Mouse (Mus musculus) hindbrain, embryonic 14.5 days (tissue): ENCODE results near the gene Syne2. TPM values are rescaled to one million over a fixed set of nuclear protein-coding genes. Genes with fewer than 3 reads are reported as not detected.

Source experiments
- ATAC-seq: fragments of 200-750 bp; cut with Nextera tagmentation; 2 replicates; pipeline ENCODE4 v1.8.0; 2017; ENCODE audit warnings: moderate number of reproducible peaks, mild to moderate bottlenecking, moderate TSS enrichment, moderate library complexity; ENCODE audit not compliant: low FRiP score
- DNase-seq: peaks from one replicate; pipeline ENCODE4 v3.0.0-alpha.2; 2015; ENCODE audit warnings: low spot score
- H3K27ac ChIP-seq: fragments of 300-500 bp; sonication (generic); 2 replicates; pipeline ENCODE4 v1.5.1; 2014; ENCODE audit warnings: mild to moderate bottlenecking, moderate library complexity
- H3K27me3 ChIP-seq: fragments of 300-500 bp; sonication (generic); 2 replicates; pipeline ENCODE4 v1.6.1; 2014; ENCODE audit warnings: mild to moderate bottlenecking, low read length, mixed read lengths; ENCODE audit not compliant: control insufficient read depth, insufficient read depth
- H3K36me3 ChIP-seq: fragments of 300-500 bp; sonication (generic); replicated peaks from 2 replicates; pipeline ENCODE4 v1.6.1; 2014; ENCODE audit not compliant: control insufficient read depth, insufficient read depth
- H3K4me1 ChIP-seq: fragments of 300-500 bp; sonication (generic); replicated peaks from 2 replicates; pipeline ENCODE4 v1.6.1; 2014; ENCODE audit warnings: antibody characterized with exemption, low read length, mixed read lengths; ENCODE audit not compliant: control insufficient read depth, insufficient read depth
- H3K4me2 ChIP-seq: fragments of 300-500 bp; sonication (generic); replicated peaks from 2 replicates; pipeline ENCODE4 v1.6.1; 2014; ENCODE audit warnings: mild to moderate bottlenecking, moderate library complexity
- H3K4me3 ChIP-seq: fragments of 300-500 bp; sonication (generic); replicated peaks from 2 replicates; pipeline ENCODE4 v1.5.1; 2014; ENCODE audit warnings: mild to moderate bottlenecking, low read length
- H3K9ac ChIP-seq: fragments of 300-500 bp; sonication (generic); 2 replicates; pipeline ENCODE4 v1.6.1; 2014
- H3K9me3 ChIP-seq: fragments of 300-500 bp; sonication (generic); 2 replicates; pipeline ENCODE4 v1.6.1; 2016; ENCODE audit warnings: low read length; ENCODE audit not compliant: control insufficient read depth
- WGBS: fragments of 180-500 bp; shearing (Covaris S2); extraction: QIAGEN DNeasy Blood & Tissue Kit; methylation state at CpG from one replicate; pipeline ENCODE4 v1.1.7; 2014; 5-methylcytosine and 5-hydroxymethylcytosine counted together
- polyA plus RNA-seq: library from polyadenylated mRNA; unstranded; fragments of >200 nt; fragmentation: Nextera tagmentation; extraction: Ambion mirVana; gene quantifications from 2 replicates; pipeline ENCODE4 v1.2.1, GENCODE M21; 2014

Gene Syne2
- polyA plus RNA-seq, 1 experiment from 2014 or later, result 52.6 TPM

DNA sequence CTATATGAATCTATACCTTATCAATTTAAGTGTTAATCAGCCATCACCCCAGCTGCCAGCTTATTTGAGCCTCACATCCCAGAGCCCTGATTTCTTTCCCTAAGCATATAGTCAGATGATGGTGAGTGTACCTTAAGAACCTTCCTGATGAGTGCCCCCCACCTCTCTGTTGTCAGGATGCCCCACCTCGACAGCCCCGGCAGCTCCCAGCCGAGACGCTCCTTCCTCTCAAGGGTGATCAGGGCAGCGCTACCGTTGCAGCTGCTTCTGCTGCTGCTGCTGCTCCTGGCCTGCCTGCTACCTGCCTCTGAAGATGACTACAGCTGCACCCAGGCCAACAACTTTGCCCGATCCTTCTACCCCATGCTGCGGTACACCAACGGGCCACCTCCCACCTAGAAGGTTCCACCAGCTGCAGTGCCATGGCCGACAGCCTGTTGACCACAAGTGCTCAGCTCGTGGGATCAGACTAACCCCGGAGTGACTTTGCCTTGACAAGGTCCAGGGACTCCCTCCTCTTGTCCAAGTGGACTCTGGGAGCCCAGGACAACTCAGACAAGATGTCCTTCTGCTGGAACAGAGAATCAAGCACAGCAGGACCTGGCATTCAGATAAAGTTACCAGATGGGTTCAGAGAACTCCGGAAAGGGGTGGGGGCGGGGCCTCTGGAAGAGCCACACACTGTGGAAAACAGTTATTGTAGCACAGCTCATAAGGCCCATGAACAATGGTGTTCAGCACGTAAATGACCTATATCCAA is 291.9 kb downstream of the Syne2 start:
- DNase-seq, result no peak
- ATAC-seq, result no peak
- peaks cover 63% of the 10 kb centered on the region for H3K36me3 ChIP-seq
- no peaks in the 10 kb centered on the region for H3K4me1 ChIP-seq
- H3K9ac ChIP-seq, result no peak overlapping the region
- no peaks in the 10 kb centered on the region for H3K9me3 ChIP-seq
- H3K4me3 ChIP-seq, result no peak overlapping the region
- WGBS, result 93% methylated on average over 15 of the region's 15 CpGs
- H3K27me3 ChIP-seq, result no peaks in the 10 kb centered on the region
- no peak overlapping the region for H3K27ac ChIP-seq
- no peak overlapping the region for H3K4me2 ChIP-seq

DNA sequence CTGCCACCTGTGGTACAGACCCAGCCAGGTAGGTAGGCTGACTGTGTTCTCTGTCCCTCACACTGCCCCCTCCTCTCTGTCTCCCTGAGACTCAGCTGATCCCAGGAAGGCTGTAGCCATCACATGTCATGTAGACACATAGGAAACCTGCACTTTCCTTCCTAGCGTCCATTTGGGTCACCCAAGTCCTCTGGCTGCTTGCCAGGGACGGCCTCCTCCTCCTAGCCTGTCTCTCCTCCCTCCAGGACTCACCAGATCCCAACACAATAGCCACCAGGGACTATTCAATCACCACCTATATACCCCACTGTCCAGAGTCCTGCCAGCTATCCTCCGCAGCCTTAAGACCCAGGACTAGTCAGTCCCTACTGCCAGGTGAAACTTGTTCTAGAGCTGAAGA is 293.1 kb downstream of the Syne2 start:
- Histone ChIP-seq H3K4me2 (no peak overlapping the region), H3K9me3 (no peaks in the 10 kb centered on the region), H3K9ac (no peak overlapping the region), H3K4me3 (no peak overlapping the region), H3K4me1 (no peaks in the 10 kb centered on the region), H3K27me3 (no peaks in the 10 kb centered on the region), H3K27ac (no peak overlapping the region), H3K36me3 (peaks cover 51% of the 10 kb centered on the region)
- ATAC-seq (no peak), DNase-seq (no peak)
- 82% methylated on average over 3 of the region's 3 CpGs for WGBS

DNA sequence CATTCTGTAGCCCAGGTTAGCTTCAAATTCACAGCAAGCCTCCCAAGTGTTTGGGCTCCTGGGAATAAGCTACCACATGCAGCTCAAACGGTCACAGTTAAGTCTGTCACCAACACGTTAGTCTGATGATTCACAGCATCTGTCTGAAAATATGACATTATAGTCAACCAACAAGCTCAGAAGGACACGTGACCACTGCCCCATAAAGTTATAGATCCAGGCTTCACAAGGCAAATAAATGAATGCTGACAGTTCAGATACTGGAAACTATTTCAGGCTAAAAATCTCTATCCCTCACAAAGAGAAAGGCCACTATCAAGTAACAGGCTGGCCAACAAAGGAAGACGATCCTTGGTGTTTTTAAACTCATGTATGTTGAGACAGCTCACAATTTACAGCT is 298.6 kb downstream of the Syne2 start:
- H3K4me3 ChIP-seq, result no peak overlapping the region
- H3K9ac ChIP-seq, result no peak overlapping the region
- peaks cover under 1% of the 10 kb centered on the region; the same call in 1 of the 2 replicates for H3K36me3 ChIP-seq
- ATAC-seq, result no peak
- no peak overlapping the region for H3K4me2 ChIP-seq
- no peaks in the 10 kb centered on the region for H3K4me1 ChIP-seq
- no peak overlapping the region for H3K27ac ChIP-seq
- DNase-seq, result no peak
- no peaks in the 10 kb centered on the region for H3K9me3 ChIP-seq
- no peaks in the 10 kb centered on the region for H3K27me3 ChIP-seq
- 82% methylated on average over 4 of the region's 4 CpGs for WGBS

DNA sequence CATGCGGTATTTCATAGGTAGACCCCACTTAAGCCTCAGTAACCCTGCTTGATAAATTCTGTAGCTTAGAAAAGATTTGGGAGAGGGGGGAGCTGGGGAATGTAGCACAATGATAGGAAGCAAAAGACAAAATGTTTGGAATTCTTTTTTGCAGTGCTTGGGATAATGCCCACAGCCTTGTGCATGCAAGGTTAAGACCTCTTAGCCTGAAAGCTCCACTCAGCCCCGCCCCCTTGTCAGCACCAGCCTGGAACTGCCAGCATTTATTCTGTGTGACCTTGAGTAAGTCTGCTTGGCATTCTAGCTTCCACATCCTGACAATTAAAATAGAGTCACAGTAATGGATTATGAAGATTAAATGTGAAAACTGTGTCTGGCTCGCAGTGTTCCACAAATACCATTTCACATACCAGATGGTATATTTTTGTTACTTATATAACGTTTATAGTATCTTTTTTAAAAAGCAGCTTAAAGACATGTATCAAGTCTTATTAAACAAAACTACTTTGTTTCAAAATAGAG is 299.8 kb downstream of the Syne2 start:
- Histone ChIP-seq H3K4me2 (no peak overlapping the region), H3K4me3 (no peak overlapping the region), H3K9ac (no peak overlapping the region), H3K36me3 (no peaks in the 10 kb centered on the region), H3K9me3 (no peaks in the 10 kb centered on the region), H3K27ac (no peak overlapping the region), H3K4me1 (no peaks in the 10 kb centered on the region), H3K27me3 (no peaks in the 10 kb centered on the region)
- WGBS, result 70% methylated on average over 4 of the region's 4 CpGs
- DNase-seq (no peak), ATAC-seq (no peak)

DNA sequence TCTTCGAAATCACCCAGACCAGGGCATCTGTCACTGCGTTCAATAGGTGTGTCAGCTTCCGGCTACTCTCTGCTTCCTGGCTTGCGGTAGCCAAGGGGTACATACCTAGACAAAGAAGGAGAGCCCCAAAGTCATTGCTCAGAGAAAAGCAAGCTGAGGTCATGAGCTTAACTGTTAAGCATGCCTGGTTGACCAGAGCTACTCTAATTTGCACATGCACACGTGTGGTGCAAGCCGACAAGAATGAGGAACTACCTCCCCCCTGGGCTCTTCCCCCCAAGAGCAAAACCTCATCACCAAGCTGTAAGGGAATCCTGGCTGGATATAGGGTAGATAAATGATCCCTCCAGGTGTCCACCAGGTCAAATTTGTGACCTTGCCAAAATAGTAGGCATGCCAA is 305.3 kb downstream of the Syne2 start:
- H3K27me3 ChIP-seq, result no peaks in the 10 kb centered on the region

DNA sequence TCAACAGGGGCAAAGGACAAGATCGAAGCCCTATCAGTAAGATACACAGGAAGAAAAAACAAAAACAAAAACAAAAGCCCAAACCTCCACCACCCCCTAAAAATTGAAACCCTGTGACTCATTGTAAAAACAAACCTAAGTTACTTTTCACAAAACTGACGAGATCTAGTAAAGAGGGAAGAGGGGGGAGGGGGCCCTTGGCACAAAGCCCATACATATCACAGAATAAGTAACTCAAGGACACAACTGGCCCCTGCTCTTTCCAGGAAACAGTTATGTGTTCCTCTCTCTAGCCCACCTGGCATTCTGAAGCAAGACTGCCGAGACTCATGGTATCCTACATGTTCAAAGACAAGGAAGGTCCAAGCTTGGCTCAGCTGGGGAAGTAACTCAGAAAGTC is 310.4 kb downstream of the Syne2 start:
- WGBS, result 72% methylated on average over 3 of the region's 3 CpGs
- H3K27ac ChIP-seq, result no peak overlapping the region
- ATAC-seq (no peak), DNase-seq (no peak)
- H3K4me1 ChIP-seq, result no peaks in the 10 kb centered on the region
- no peaks in the 10 kb centered on the region for H3K36me3 ChIP-seq
- H3K9me3 ChIP-seq, result no peaks in the 10 kb centered on the region
- H3K4me3 ChIP-seq, result no peak overlapping the region
- H3K4me2 ChIP-seq, result no peak overlapping the region
- H3K27me3 ChIP-seq, result no peaks in the 10 kb centered on the region
- no peak overlapping the region for H3K9ac ChIP-seq

More for the DNA sequence above, 305.3 kb downstream of the Syne2 start:
- Histone ChIP-seq H3K4me1 (no peaks in the 10 kb centered on the region), H3K9ac (no peak overlapping the region), H3K9me3 (no peaks in the 10 kb centered on the region), H3K36me3 (no peaks in the 10 kb centered on the region), H3K27ac (no peak overlapping the region), H3K4me2 (no peak overlapping the region), H3K4me3 (no peak overlapping the region)
- WGBS, result 93% methylated on average over 6 of the region's 6 CpGs
- ATAC-seq, result no peak
- DNase-seq, result no peak

DNA sequence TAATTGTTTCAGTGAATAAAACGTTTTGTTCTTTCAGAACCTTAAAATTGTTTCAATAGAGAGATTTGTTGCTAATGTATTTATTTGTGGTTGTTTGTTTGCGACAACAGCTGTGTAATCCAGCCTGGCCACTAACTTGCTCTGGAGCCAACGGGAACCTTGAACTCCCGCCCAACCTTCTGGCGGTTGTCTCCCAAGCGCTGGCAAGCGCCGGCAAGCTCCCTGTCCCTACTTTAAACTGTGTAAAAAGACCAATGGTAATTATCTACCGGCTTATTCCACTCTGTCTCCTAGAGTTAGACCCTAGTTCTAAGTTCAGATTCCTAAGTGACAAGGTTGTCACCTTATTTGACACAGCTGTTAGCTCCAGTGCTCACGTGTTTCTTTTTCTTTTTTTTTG is 310.9 kb downstream of the Syne2 start:
- no peaks in the 10 kb centered on the region for H3K9me3 ChIP-seq
- DNase-seq (no peak), ATAC-seq (no peak)
- H3K27me3 ChIP-seq, result no peaks in the 10 kb centered on the region
- WGBS, result 89% methylated on average over 10 of the region's 10 CpGs
- no peaks in the 10 kb centered on the region for H3K36me3 ChIP-seq
- no peaks in the 10 kb centered on the region for H3K4me1 ChIP-seq
- H3K4me3 ChIP-seq, result no peak overlapping the region
- no peak overlapping the region for H3K9ac ChIP-seq
- no peak overlapping the region for H3K27ac ChIP-seq
- H3K4me2 ChIP-seq, result no peak overlapping the region

DNA sequence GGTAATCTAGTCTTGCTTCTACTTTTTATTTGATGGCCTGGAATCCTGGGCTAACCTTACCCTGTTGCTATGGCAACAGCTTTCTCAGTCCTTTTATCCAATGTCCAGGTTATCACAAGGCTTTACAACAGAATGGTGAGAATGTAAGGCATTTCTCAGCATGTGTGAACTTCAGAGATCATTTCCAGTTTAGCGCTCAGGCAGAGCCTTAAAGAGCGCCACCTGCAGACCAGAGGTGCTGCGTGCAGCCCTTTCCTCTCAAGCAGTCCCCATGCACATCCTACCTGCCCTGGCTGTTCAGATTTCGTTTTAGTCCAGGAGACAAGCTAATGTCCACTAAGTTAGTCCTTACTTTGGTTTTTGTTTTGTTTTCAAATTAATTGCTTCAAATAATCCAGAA is 312.3 kb downstream of the Syne2 start:
- Histone ChIP-seq H3K9ac (no peak overlapping the region), H3K27me3 (no peaks in the 10 kb centered on the region), H3K27ac (no peak overlapping the region), H3K36me3 (no peaks in the 10 kb centered on the region), H3K4me1 (no peaks in the 10 kb centered on the region), H3K4me2 (no peak overlapping the region), H3K9me3 (no peaks in the 10 kb centered on the region), H3K4me3 (no peak overlapping the region)
- DNase-seq (no peak), ATAC-seq (no peak)
- WGBS, result 26% methylated on average over 4 of the region's 4 CpGs

DNA sequence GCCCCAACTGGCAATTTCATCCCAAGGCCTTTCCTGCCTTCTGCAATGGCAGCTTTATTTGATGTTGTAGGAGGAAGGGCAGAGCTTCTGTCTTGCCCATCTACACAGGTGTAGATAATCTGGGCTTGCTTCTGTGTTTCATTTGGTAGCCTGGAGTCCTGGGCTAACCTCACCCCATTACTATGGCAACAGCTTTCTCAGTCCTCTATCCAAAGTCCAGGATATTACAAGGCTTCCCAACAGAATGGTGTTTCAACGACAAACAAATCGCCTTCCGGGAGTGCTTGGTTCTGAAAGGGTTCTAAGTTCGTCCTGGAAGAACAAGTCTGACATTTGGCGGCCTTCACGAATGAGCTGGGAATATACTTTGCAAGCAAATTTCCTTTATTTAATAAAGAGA is 313.0 kb downstream of the Syne2 start:
- Histone ChIP-seq H3K27ac (no peak overlapping the region), H3K9ac (no peak overlapping the region), H3K27me3 (no peaks in the 10 kb centered on the region), H3K4me3 (no peak overlapping the region), H3K4me1 (no peaks in the 10 kb centered on the region), H3K4me2 (no peak overlapping the region), H3K36me3 (no peaks in the 10 kb centered on the region), H3K9me3 (no peaks in the 10 kb centered on the region)
- WGBS, result 87% methylated on average over 6 of the region's 6 CpGs
- ATAC-seq (no peak), DNase-seq (no peak)
